In the genomic region with DNA sequence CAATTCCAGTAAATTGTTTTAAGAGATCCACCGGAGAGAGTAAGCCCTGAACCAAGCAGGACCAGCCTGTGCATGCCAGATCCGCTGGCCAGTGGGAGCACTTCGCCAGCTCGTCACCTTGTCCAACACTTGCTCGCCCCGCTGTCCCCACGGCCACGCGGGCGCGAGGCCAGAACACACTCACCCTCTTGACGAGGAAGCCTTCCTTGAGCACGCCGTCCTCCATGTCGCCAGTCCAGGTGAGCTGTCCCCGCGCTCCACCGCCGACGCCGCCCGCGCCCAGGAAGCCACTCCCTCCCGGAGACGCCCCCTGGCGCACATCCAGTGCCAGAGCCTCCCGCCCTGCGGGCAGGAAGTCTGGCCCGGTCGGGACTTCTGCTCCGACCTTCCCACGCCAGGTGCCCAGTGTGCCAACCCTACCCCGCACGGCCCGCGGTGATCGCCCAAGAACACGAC, we compare ENCODE assay signal across 8 mouse cellular contexts. TPM values are rescaled to one million over a fixed set of nuclear protein-coding genes. Genes with fewer than 3 reads are reported as not detected.
A peak's percentile ranks its signal among the peaks of the same experiment; 100 is the strongest.
DNase-seq lines count a peak whose midpoint lies in the region; ATAC-seq and TF ChIP-seq lines count a peak whose summit lies in the region.

TSS of gene Plek2 (minus strand) at position 258 of the 456 bp plus-strand sequence.

- H3K36me3 ChIP-seq in embryonic facial prominence, embryonic 11.5 days (replicated peaks; ENCODE audit: control insufficient read depth, insufficient read depth, low read depth, low read length) = no peaks in the 10 kb centered on the region
- H3K36me3 ChIP-seq in spleen, adult 2 months (ENCODE audit: control insufficient read depth, insufficient read depth, low read length) = no peaks in the 10 kb centered on the region

- H3K4me3 ChIP-seq in embryonic facial prominence, embryonic 11.5 days (ENCODE audit: low read depth, low read length) = peak within 1 kb of the TSS; percentile 36
- H3K4me3 ChIP-seq in spleen, adult 2 months (ENCODE audit: extremely low read depth, insufficient read depth, insufficient read length) = peak within 1 kb of the TSS; percentile 48

- no peak for TF ChIP-seq POLR2A in spleen, adult 2 months (IDR thresholded peaks at IDR 0.05; ENCODE audit: low read depth, low read length)

- no peak for TF ChIP-seq CTCF in spleen, adult 2 months (IDR thresholded peaks at IDR 0.05; ENCODE audit: extremely low read depth, insufficient read depth, insufficient read length, insufficient replicate concordance)

- peak; percentile 63 to 68 for DNase-seq in B cell, adult 2 months
- DNase-seq in adrenal gland, adult 8-10 months = peak; percentile 36
- peak; percentile 65 for DNase-seq in embryonic facial prominence, embryonic 11.5 days (ENCODE audit: low spot score)
- DNase-seq in heart, postnatal 10 days = peak; percentile 61 to 66
- peak; percentile 81 to 87 for DNase-seq in kidney, postnatal 4 days
- peak in 1 of 2 experiments; percentile 33 for DNase-seq in spleen, adult 2 months (ENCODE audit: low read depth in 1 of 2, low spot score in 2 of 2)

- H3K4me1 ChIP-seq in embryonic facial prominence, embryonic 11.5 days (ENCODE audit: control insufficient read depth, insufficient read depth, low read length) = peaks cover 6% of the 10 kb centered on the region
- peaks cover 4% of the 10 kb centered on the region for H3K4me1 ChIP-seq in spleen, adult 2 months (ENCODE audit: control insufficient read depth, insufficient read depth, insufficient read length)

- peak within 1 kb of the TSS; percentile 48 for H3K9ac ChIP-seq in embryonic facial prominence, embryonic 11.5 days (replicated peaks; ENCODE audit: low read length)

- H3K27me3 ChIP-seq in embryonic facial prominence, embryonic 11.5 days (ENCODE audit: control insufficient read depth, insufficient read depth, low read length) = peaks cover 25% of the 10 kb centered on the region
- peaks cover 18% of the 10 kb centered on the region for H3K27me3 ChIP-seq in spleen, adult 2 months (ENCODE audit: control insufficient read depth, insufficient read depth, low read length)

- ATAC-seq in embryonic facial prominence, embryonic 11.5 days (replicated peaks; ENCODE audit: insufficient number of reproducible peaks, low FRiP score, low TSS enrichment, low read depth) = peak; percentile 64; the same call in 1 of the 2 replicates
- peak; percentile 60 for ATAC-seq in megakaryocyte-erythroid progenitor cell, adult 5-6 weeks (replicated peaks; ENCODE audit: low FRiP score, low TSS enrichment, poor library complexity, severe bottlenecking)
- no peak for ATAC-seq in frontal cortex, adult (ENCODE audit: low TSS enrichment)

- H3K4me2 ChIP-seq in embryonic facial prominence, embryonic 11.5 days (ENCODE audit: low read depth, low read length) = peak within 1 kb of the TSS; percentile 88

- 2% methylated on average over 37 of the region's 38 CpGs for WGBS in embryonic facial prominence, embryonic 11.5 days
- WGBS in spleen, adult 2 months = 4% methylated on average over 38 of the region's 38 CpGs

- H3K9me3 ChIP-seq in embryonic facial prominence, embryonic 11.5 days (replicated peaks; ENCODE audit: control insufficient read depth, low read length) = no peaks in the 10 kb centered on the region

- intact Hi-C loops in heart, postnatal 10 days (cut with DNase I) = no loop called here

- no peak within 1 kb of the TSS for H3K27ac ChIP-seq in embryonic facial prominence, embryonic 11.5 days (replicated peaks; ENCODE audit: low read depth, low read length)
- H3K27ac ChIP-seq in spleen, adult 2 months (ENCODE audit: insufficient read depth, low read length) = no peak within 1 kb of the TSS

RNA-seq across cellular contexts. Expression of gene Plek2, which starts in this region (rescaled TPM):
- under 1 TPM in 1 of 4 experiments, not detected in 3; 0.35 TPM for total RNA-seq in adrenal gland, adult 8-10 months (2022)
- polyA plus RNA-seq in embryonic facial prominence, embryonic 11.5 days (2014; fragmentation: Nextera tagmentation; extraction: Ambion mirVana) = 3.2 and 3.4 TPM in 2 replicates
- total RNA-seq in heart, postnatal 10 days (2021) = under 1 TPM; 0.32 to 0.86 TPM
- 2.2 TPM in 1 of 2 replicates, not detected in the other for total RNA-seq in megakaryocyte-erythroid progenitor cell, adult 5-6 weeks (2014; fragmentation: Nextera tagmentation)
- 0.66 TPM in 1 of 2 replicates, not detected in the other for total RNA-seq in megakaryocyte-erythroid progenitor cell, adult 5-6 weeks (2017)
- polyA plus RNA-seq in spleen, adult 2 months (2012; rRNA removed) = 0.54 and 0.94 TPM in 2 replicates

Comparison
In these comparisons a context has a peak if more than half of its experiments do, and no peak if none do; other contexts are left out.
1. Peak in DNase-seq in adrenal gland, adult 8-10 months; RNA of the gene not detected or under 1 TPM.
2. Peak in DNase-seq in heart, postnatal 10 days; RNA of the gene not detected or under 1 TPM.